Mouse (Mus musculus) erythroid progenitor cell, adult 5-6 weeks (primary cell): ENCODE measurements around the gene Prss41. TPM values are rescaled to one million over a fixed set of nuclear protein-coding genes. Genes with fewer than 3 reads are reported as not detected.

Experiments used
- ATAC-seq: replicated peaks from 2 replicates; pipeline ENCODE4 v1.8.0; 2016; ENCODE audit warnings: moderate number of reproducible peaks, mild to moderate bottlenecking, moderate TSS enrichment, inconsistent platforms; ENCODE audit not compliant: poor library complexity, low FRiP score, severe bottlenecking
- total RNA-seq, 2 experiments: library from RNA; stranded (forward) in 1 of 2; stranded (reverse) in 1 of 2; fragments of 150-400 nt in 1 of 2; fragments of 186-747, 209-891 nt in 1 of 2; gene quantifications; 2 replicates each; pipeline versions ENCODE4 v1.2.3 to v1.2.4; 2015 to 2017; ENCODE audit warnings: low replicate concordance in 2 of 2

Gene Prss41
- total RNA-seq, 2 experiments from 2014 or later = not detected

DNA sequence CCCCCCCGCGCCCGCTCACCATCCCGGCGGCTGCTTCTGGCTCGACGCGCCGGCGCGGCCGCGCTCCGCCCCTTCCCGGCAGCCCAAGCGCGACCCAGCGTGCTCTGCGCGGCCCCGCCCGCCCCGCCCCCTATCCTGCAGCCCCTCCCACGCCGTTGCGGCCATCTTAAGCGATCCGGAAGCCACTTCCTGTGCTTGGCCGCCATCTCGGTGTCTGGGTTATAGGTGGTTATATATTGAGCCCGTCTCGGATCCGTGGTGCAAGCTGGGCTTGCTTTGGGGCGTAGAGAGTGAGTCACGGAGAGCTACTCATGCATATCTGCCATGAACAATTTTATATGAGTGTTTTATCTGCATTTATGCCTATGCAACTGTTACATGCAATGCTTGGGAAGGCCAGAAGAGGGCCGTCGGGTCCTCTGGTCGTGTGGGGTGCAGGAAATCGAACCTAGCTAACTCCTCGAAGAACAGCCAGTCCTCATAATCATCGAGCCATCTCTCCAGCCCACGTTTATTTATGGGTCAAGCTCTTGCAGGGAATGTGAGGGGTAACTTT is 14.8 kb downstream of the Prss41 start, which contains the start of gene Elob:
Gene Elob (minus strand): TSS at position 73 of the 556 bp plus-strand sequence.
- peak; percentile 90 for ATAC-seq

DNA sequence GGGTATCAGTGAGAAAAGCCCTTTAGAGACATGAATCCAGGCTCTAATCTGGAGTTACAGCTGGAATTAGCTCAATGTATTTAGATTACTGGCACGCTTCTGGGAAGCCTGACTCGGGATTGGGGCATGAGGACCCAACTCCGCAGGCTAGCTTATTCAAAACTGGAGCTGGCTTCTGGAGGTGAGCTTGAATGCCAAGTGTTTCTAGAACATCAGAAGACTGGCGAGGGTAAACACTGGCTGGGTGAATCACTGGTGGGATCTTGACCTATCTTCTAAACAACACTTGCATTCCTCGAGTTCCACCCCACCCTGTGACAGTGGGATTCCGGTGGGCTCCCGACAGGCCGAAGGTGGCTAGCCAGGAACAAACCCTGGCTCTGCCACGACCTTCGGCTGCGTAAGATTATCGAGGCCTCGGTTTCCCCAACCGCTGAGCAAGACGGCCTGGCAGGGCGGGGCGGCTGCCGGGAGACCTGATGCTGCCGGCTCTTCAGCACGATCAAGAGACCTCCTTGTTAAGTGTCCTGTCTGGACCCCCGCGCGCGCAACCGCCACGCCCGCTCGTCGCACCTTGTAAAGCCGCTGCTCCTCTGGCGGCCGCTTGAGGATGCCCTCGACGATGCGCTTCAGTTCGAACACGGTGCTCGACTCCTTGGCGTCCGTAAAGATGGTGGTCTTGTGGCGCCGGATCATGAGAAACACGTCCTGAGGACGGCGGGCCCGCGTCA is 15.5 kb downstream of the Prss41 start:
- peak; percentile 78 for ATAC-seq

DNA sequence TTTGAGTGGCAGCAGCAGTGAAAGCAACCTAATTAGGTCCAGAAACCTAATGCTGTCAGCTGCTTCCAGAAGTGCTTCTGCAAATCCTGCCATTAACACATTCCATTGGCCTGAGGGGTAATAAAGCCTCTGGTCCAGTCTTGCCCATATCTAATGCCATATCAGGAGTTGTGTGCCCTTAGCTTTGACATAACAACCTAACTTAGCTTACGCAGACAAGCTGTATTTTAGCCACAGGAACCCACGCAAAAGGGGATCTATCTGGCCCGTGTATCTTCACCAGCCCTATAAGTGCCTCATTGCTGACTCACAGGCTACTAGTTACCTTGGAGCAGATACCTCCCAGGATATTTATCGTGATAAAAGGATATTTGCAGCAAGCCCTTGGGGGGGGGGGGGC is 18.4 kb downstream of the Prss41 start:
- ATAC-seq = no peak

DNA sequence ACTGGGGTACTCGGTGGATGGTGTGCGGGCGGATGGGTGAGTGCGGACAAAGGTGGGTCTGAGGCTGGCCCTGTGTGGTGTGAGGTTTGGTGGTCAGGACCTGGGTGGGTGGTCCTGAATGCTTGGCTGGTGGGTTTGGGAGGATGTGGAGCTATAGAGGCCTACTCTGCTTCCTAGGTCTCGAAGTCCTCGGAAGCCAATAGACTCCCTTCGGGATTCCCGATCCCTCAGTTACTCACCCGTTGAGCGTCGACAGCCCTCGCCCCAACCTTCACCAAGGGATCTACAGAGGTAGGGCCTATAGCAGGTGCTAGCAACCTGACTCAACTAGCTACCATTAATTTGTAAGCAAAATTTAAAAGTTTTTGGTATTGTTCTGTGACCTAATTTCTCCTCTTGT is 20.4 kb downstream of the Prss41 start:
- ATAC-seq = no peak

DNA sequence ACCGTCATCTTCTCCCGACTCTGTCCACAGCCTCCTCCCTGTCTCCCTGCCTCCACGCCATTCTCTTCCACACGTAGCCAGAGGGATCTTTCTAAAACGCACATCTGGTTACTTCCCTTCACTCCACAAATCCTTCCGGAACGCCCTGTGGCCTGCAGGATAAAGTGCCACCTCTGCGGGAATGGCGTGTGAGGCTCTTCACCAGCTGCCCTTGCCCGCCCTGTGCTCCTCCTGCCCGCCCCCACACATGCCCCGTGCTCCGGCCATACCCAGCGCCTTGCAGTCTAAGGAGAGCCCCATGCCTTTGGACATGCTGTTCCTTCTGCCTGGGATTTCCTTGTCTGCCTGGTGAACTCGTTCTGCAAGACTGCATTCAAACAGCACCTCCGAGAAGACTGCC is 21.0 kb downstream of the Prss41 start:
- no peak for ATAC-seq

DNA sequence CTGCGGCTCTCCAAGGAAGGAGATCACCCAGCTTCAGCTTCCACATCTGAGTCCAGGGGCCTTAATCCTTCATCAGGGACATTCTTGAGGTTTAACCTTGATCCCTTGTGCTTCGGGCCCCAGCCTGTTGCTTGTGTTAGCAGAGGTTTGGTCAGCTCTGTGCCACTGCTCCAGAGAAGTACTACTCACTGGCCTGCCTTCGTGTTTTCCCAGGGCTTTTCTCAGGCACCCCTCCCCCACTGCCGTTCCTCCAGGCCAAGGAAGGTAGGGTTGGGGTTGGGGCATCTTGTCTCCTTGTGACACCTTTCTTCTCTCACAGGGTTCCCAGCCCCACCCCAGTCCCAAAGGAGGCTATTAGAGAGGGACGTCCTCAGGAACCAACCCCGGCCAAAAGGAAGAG is 21.9 kb downstream of the Prss41 start:
- ATAC-seq = no peak

DNA sequence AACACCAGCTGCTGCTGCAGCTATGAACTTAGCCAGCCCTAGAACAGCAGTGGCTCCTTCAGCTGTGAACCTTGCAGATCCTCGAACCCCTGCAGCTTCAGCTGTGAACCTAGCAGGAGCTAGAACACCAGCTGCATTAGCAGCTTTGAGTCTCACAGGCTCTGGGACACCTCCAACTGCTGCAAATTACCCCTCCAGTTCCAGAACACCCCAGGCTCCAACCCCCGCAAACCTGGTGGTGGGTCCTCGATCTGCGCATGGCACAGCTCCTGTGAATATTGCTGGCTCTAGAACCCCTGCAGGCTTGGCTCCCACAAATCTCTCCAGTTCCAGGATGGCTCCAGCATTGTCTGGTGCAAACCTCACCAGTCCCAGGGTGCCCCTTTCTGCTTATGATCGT is 23.2 kb downstream of the Prss41 start:
- no peak for ATAC-seq

DNA sequence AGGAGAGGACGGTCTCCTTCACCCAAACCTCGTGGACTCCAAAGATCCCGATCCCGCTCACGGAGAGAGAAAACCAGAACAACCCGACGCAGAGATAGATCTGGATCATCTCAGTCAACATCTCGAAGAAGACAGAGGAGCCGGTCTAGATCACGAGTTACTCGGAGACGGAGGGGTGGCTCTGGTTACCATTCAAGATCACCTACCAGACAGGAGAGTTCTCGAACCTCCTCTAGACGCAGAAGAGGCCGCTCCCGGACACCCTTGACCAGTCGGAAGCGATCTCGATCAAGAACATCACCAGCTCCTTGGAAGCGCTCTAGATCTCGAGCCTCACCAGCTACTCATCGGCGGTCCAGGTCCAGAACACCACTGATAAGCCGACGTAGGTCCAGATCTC is 24.7 kb downstream of the Prss41 start:
- ATAC-seq = no peak

DNA sequence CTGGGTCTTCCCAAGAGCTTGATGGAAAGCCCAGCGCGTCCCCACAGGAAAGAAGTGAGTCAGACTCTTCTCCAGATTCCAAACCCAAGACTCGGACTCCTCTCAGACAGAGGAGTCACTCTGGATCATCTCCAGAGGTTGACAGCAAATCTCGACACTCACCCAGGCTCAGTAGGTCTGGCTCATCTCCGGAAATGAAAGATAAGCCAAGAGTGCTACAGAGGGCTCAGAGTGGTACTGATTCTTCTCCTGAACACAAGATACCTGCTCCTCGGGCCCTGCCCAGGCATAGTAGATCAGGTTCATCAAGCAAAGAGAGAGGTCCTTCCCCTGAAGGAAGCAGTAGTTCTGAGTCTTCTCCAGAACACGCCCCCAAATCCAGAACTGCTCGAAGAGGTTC is 25.4 kb downstream of the Prss41 start:
- ATAC-seq = no peak

DNA sequence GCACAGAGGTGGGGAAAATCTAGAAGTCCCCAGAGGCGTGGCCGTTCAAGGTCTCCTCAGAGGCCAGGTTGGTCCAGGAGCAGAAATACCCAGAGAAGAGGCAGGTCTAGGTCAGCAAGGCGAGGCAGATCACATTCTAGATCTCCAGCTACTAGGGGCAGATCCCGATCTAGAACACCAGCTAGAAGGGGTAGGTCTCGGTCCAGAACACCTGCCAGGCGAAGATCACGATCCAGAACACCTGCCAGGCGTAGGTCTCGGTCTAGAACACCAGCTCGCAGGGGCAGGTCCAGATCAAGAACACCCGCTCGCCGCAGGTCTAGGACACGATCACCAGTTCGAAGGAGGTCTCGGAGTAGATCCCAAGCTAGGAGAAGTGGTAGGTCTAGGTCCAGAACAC is 28.3 kb downstream of the Prss41 start:
- no peak for ATAC-seq

DNA sequence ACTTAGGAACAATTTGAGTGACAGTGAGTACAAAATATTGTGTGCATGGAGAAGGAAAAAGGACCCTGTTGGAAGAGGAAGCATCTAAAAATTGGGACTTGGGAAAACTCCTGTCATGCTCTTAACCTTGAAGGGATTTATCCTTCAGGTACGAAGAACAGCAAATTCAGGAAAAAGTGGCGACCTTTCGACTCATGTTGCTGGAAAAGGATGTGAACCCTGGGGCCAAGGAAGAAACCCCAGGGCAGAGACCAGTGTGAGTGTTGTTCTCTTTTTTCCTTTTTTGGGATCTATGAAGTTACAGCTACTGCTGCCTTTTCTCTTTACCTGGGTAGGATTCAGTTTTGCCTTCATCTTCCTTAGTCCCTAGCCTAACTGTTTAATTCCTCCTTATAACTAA is 36.1 kb downstream of the Prss41 start:
- ATAC-seq = no peak

DNA sequence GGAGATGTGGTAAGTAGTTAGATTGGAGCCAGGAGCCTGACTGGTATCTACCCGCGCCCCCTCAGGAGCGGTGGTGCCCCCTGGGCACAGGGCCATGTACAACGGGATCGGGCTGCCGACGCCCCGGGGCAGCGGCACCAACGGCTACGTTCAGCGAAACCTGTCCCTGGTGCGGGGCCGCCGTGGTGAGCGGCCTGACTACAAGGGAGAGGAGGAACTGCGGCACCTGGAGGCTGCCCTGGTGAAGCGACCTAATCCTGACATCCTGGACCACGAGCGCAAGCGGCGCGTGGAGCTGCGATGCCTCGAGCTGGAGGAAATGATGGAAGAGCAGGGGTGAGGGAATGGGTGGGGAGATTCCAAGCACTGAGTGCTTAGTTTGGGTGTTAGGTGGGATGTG is 37.1 kb downstream of the Prss41 start:
- no peak for ATAC-seq

DNA sequence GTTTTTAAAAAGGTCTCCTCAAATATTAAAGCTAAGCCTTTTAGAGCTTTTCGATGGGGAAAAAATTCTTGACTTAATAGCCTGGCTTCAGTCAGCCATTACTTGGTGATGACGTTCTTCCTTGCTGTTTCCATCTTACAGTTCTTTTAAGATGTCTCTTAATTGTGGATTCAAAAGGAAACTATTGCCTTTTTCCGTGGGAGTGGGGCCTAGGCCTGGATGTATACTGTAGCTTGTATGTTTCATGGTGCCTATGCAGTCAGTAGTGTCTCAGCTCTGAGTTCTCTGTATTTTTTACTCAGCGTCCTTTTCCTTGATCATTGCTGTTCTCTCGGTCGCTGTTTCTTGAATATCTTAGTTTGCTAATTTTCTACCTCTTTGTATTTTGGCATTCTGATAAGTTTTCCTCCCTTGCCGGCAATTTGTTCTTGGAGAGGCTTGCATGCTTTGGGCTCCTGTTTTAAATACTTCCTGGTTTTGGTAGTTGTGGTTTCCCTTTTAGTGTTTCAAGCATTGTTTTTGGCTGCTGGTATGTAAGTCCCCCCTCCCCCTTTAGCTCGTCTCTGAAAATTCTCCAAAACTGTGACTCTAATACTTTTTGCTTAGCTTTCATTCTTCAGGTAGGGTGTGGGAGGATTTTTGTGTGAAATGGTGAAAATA is 39.4 kb downstream of the Prss41 start:
- ATAC-seq = no peak

DNA sequence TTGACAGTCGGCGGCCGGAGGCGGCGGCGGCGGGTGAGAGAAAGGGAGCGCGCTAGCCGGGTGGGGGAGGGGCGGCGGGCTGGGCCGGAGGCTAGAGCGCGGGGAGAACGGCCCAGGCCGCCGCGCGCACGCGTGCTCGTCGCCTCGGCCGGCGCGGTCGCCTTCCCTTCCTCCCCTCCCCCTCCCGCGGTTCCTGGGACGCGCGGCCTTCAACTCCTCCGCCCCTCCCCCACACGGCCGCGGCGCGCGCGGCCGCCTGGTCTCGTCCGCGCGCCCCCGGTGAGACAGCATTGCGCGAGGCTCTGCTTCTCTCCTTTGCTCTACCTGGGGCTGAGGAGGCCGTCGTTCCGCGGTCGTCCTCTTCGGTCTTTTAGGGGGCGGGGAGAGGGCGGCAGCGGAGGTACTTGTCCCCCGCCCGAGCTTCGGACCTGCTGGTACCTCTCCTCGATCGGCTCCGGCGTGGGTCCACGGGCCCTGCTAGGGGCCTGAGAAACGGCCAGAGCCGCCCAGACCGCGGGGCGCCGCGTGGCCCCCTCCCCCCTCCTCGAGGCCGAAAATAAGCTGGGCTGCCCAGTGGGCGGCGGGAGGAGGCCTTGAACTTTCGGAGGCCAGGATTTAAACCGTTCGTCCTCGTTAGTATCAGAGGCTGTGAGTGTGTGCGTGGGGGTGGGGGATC is 40.5 kb downstream of the Prss41 start:
- peak; percentile 46 for ATAC-seq

DNA sequence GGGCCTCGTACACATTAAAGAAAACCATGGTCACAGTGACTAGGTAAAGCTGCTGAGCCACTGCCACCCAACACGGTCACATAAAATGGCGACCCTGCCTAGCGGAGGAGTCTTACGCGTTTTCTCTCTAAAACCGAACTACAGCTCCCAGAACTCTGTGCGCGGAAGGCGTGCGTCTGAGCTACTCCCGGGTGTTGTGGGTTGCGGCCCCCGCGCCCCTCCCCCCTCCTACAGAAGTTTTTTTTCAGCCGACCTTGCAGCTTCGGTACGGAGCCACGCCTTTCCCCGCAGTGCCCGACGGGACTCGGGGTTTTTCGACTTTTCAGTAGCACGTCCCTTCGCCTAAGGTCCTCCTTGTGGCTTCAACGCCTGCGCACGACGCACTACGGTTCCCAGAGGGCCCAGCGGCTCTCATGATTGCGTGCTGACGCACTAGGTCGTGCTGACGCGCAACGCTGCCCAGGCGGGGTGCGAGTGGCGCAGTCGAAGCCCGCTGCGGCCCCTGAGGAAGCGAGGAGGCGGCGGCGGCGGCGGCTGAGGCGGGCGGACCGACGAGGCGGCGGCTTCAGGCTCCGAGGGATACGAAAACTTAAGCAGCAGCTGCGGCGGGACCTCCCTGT is 41.1 kb downstream of the Prss41 start:
- ATAC-seq = peak; percentile 96

DNA sequence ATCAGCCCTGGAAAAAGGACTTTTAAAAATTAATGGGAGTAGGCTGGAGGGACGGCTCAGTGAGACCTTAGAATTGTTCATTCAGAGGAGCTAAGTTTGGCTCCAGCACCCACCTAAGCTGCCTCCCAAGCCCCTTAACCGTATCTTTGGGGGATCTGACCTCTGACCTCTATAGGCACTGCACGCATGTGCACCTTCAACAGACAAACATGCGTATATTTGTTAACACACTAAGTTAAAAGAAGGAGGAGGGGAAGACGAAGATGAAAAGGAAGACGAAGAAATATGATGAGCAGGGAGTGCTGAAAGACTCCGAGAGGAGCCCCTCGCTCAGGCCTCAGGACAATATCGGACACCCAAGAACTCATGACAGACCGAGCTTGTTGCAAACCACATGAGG is 42.3 kb downstream of the Prss41 start:
- no peak for ATAC-seq

DNA sequence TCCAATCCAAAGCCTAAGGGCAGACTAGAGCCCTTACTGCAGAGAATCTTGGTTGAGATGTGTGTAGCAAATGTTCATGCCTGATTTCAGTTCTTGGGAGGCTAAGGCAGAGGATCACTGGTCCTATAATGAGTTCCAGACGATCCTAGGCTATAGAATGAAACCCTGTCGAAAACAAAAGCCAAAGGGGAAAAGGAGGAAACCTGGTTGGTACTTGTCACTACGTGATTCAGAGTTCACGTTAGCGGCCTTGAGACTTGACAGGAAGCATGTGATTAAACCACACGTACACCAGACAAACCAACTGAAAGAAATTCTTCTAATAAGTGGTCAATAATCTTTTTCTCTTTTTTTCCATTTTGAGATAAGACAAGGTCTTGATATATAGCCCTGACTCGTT is 46.7 kb downstream of the Prss41 start:
- ATAC-seq = no peak

DNA sequence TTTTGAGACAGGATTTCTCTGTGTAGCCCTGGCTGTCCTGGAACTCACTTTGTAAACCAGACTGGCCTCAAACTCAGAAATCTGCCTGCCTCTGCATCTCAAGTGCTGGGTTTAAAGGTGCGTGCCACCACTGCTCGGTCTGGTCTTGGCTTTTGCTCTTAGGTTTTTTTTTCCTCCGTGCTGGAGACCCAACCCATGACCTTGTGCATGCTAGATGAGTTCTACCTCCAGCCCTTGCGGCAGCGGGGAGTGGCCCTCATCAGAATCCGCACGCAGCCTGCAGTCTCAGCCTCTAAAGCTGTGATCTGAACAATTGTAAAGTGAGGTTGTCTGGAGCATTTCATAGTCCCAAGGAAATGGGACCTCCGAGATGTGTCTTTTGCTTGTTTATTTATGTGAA is 48.6 kb downstream of the Prss41 start:
- ATAC-seq = no peak

DNA sequence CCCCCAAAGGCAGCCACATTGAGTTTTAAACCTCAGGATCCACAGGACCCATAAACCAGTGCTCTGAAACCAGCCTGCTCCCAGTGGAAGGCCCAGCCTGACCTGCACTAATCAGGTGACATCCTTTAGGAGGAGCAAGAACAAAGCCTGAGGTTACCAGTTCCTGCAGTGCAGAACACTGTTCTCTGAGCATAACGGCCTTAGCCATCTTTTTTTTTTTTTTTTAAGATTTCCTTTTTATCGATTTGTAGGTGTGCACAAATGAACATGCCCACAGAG is 53.0 kb downstream of the Prss41 start:
- ATAC-seq = 0 out of 2 replicates have a peak, but pooled peaks have one; percentile 4

DNA sequence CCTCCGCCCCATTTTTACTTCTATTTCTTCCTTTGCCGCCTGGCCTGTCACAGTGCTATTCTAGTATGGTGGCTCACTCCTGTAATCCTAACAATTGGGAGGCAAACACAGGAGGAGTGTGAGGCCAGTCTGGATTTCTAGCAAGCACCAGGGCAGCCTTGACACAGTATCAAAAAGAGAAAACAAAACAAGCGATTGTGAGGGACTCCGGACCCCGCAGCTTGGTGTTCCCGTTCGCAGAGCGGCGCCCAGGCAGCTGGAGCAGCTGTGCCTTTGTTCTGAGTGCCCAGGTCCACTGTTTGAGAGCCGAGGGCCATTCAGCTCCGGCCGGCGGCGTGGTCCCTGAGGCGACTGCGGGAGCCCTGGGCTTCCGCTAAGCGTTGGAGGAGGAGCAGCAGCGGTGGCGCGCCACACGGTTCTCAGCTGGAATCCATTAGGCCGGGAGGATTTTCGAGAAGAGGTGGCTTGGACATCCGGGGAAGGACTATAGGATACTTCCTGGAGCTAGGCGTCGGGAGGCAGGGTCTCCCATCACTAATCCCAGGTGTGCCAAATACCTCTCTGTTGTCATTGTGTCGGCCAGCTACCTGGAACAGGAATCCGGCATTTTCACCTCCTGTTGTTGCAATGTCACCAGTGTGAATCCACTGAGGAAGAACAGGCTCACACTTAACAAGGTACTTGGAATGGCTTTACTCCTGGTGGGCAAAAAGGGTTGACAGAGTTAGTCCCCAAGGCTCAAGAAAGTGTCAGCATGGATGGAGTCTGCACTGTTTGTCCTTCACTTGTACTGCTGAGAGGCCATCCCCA is 53.5 kb downstream of the Prss41 start, which contains the start of gene Srrm2:
Gene Srrm2 (plus strand): TSS at position 264 of the 810 bp plus-strand sequence.
- peak; percentile 80 for ATAC-seq
